Mouse (Mus musculus) adrenal gland, postnatal 0 days (tissue): Measurements from ENCODE around the gene Ereg. TPM values are rescaled to one million over a fixed set of nuclear protein-coding genes. Genes with fewer than 3 reads are reported as not detected.

Experiments
- polyA plus RNA-seq: library from polyadenylated mRNA; unstranded; fragments of >200 nt; fragmentation: Nextera tagmentation; extraction: Ambion mirVana; gene quantifications from 2 replicates; pipeline ENCODE4 v1.2.1, GENCODE M21; 2015

Ereg gene
- 0.06 and 0.30 TPM in 2 replicates for polyA plus RNA-seq

DNA sequence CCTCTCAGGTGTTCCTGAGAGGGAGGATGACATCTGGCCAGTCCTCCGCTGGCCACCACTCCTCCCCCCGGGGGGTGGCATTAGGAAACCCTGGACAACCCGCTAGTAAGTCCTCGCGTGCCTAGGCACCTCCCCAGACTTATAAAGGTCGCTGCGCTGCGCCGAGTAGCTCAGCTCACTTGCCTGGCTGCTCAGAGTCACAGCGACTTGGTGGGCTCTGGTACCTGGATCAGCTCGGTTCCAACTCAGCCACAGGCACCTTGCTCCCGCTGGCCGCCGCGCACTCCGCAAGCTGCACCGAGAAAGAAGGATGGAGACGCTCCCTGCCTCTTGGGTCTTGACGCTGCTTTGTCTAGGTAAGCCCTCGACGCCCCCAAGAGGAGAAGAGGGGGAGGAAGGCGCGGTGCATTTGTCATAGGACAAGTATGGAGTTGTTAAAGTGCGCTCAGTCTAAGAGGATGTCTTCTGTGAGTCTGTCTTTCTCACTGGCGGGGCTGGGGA lies at the start of gene Ereg:
TSS of gene Ereg (plus strand) at position 173 of the 501 bp plus-strand sequence.

DNA sequence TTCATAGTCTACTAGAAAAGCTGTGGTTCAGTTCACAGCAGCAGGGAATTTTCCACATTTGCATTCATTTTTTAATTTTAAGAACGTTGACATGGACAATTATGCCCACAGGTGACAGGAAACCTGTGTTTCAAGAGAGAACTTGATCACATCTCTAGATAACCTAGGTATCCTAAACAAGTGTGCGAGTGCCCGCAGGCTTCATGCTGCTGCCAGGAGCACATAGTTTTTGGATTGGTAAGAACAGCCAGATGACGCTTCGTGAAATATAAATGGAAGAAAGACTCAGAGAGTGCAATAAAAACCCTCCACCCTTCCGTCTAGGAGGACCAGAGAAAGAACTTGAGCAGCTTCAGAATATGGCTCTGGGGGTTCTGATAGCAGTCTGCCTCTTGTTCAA lies 47.3 kb upstream of the Ereg start, which contains the start of gene Epgn:
TSS of gene Epgn (plus strand) at position 301 of the 400 bp plus-strand sequence.

DNA sequence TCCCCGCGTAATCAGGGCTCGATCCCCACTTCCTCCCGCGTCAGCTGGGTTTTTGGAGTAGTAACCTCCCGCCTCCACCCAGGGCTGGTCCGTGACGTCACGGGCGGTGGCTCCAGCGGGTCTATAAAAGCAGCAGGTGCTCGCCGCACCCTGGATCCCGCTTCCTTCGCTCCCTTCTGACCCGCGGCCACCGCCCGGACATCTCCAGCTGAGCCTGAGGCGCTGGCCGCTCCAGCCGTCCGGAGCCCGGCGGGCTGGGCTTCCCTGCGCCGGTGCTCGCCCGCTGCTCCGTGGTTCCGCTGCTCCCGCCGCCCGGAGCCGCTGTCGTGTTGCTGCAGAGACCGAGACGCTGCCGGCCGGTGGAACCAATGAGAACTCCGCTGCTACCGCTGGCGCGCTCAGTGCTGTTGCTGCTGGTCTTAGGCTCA lies 65.0 kb downstream of the Ereg start, which contains the start of gene Areg:
TSS of gene Areg (plus strand) at position 154 of the 428 bp plus-strand sequence.

Other genes with a start within 250 kb of the Ereg start
- 0.65 and 1.1 TPM in 2 replicates for gene Cxcl1, start 183.4 kb upstream of the Ereg start, polyA plus RNA-seq
- 0.27 and 0.84 TPM in 2 replicates for gene Cxcl2, start 170.8 kb upstream of the Ereg start, polyA plus RNA-seq
- gene Mthfd2l, start 143.5 kb upstream of the Ereg start, polyA plus RNA-seq, result 60.8 and 103 TPM in 2 replicates
- gene Epgn, start 47.2 kb upstream of the Ereg start, polyA plus RNA-seq, result 0.12 and 0.14 TPM in 2 replicates
- gene Areg, start 65.0 kb downstream of the Ereg start, polyA plus RNA-seq, result 0.25 and 0.27 TPM in 2 replicates